Mouse (Mus musculus) liver, adult 2 months (tissue): ENCODE data around the gene Tmem236.

Experiments used
- CTCF ChIP-seq: fragments of 200-500 bp; IDR thresholded peaks from 2 replicates; pipeline ENCODE4 v1.5.1; 2011; ENCODE audit warnings: low read depth, low read length, control low read depth
- POLR2A ChIP-seq: fragments of 200-500 bp; IDR thresholded peaks from 2 replicates; pipeline ENCODE4 v1.6.1; 2011; ENCODE audit warnings: low read length, control low read depth; ENCODE audit not compliant: insufficient read depth; ENCODE audit errors: extremely low read depth

- TF ChIP-seq CTCF = no peak
- no peak for TF ChIP-seq POLR2A
Measured at GRCm38 (mm10) chr2:14126387-14126786, 47.9 kb upstream of the Tmem236 start.
